Mouse (Mus musculus): ENCODE results near the gene Mrm1. TPM values are rescaled to one million over a fixed set of nuclear protein-coding genes. Genes with fewer than 3 reads are reported as not detected.

The Mrm1 gene
- polyA plus RNA-seq, 1 experiment from 2014 or later = 11.7 TPM

DNA sequence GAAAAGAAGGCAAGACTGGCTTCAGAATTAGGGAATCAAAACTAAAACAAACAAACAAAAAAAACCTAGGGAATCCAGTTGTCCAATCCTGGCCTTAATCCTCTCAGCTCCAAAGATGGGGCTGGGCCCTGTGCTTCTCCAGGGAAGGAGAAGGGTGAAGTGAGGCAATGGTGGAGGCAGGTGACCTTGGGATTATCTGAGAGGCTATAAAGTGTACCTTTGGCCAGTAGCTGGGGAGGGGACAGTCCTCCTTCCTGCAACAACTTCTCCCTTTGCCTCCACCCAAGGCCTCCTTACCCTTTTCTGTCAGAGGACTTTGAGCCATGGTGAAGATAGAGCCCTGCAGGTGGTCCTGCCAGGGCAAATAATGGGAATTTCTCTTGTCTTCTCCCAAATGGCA is 8.2 kb upstream of the Mrm1 start:
- Histone ChIP-seq H3K9me3 (no peaks in the 10 kb centered on the region), H3K9ac (replicated peaks) (no peak overlapping the region), H3K27ac (replicated peaks) (no peak overlapping the region), H3K4me2 (replicated peaks) (no peak overlapping the region; the same call in 1 of the 2 replicates), H3K4me3 (no peak overlapping the region), H3K4me1 (peaks cover 15% of the 10 kb centered on the region), H3K36me3 (peaks cover 24% of the 10 kb centered on the region), H3K27me3 (no peaks in the 10 kb centered on the region)
- ATAC-seq (ENCODE audit: low FRiP score, low read depth) = no peak

DNA sequence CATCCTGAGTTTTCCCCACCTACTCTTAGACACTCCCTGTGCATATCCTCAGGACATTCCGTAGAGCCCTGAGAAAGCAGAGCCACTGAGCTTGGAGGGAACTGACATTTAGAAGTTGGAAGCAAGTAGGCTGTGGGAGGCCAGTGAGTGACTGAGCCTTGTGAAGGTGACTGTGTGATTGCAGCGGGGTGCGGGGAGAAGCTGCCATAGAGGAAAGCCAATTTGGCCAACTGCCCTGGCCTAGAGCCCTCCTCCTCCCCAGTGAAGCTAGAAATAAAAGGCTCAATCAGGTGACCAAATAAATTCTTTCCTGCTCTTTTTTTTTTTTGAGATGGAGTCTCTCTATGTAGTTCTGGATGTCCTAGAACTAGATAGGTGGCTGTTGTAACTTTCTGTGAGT is 6.9 kb upstream of the Mrm1 start:
- Histone ChIP-seq H3K36me3 (peaks cover 11% of the 10 kb centered on the region; the same call in 1 of the 2 replicates), H3K4me3 (no peak overlapping the region)

DNA sequence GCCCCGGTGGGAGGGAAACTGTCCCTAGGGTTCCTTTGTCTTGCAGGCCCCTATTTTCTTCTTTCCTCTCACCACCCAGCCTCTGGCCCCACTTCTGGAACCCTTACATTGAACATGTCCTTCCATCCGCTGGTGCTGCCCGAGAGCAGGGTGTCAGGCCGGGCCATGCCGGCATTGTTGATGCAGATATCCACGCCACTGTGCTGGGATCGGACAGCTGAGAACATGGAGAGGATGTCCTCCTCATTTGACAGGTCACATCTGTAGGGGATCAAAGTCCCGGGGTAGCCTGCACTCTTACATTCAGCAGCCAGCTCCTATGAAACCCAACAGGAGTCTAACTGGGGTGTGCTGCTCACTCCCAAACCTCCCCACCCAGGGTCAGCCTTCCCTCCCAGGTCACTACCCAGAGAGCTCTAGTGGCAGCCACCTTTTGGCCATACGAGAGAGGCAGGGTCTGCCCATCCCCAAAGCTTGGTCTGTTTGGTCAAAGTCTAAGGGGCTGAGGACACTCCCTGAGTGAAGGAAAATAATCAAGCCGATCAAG is 6.0 kb upstream of the Mrm1 start:
- 0 out of 2 replicates have a peak, but pooled peaks cover 4% of the 10 kb centered on the region for H3K36me3 ChIP-seq
- H3K9ac ChIP-seq (replicated peaks) = no peak overlapping the region
- no peak for ATAC-seq (ENCODE audit: low FRiP score, low read depth)
- peaks cover 15% of the 10 kb centered on the region for H3K4me1 ChIP-seq
- H3K27ac ChIP-seq (replicated peaks) = no peak overlapping the region
- 91% methylated on average over 10 of the region's 10 CpGs for WGBS
- no peaks in the 10 kb centered on the region for H3K9me3 ChIP-seq
- no peaks in the 10 kb centered on the region; the same call in 1 of the 2 replicates for H3K27me3 ChIP-seq
- no peak overlapping the region for H3K4me2 ChIP-seq (replicated peaks)
- no peak overlapping the region for H3K4me3 ChIP-seq

More for the DNA sequence above, 6.9 kb upstream of the Mrm1 start:
- Histone ChIP-seq H3K9me3 (no peaks in the 10 kb centered on the region), H3K27me3 (no peaks in the 10 kb centered on the region), H3K4me2 (replicated peaks) (no peak overlapping the region), H3K27ac (replicated peaks) (no peak overlapping the region), H3K9ac (replicated peaks) (no peak overlapping the region), H3K4me1 (peaks cover 15% of the 10 kb centered on the region)
- 85% methylated on average over 3 of the region's 3 CpGs for WGBS
- ATAC-seq (ENCODE audit: low FRiP score, low read depth) = no peak

DNA sequence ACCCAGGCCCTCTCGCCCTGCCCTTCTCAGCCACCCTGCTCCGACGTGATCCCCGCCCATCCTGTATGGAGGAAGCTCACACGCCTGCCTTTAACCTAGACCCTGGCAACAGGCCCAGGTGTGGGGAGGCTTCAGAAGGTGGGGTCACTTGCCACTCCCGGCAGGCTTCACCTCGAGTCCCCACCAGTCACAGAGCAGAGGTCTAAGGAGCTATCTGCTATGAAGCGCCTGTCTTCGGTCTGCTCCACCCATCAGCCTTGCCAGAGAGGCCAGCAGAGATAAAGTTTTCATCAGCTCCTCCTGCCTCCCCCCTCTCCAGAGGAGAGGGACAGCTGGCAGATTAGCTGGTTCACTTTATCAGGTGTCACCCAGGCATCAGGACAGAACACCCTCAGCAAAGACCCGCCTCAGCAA is 4.2 kb upstream of the Mrm1 start:
- peaks cover 14% of the 10 kb centered on the region for H3K4me1 ChIP-seq
- H3K36me3 ChIP-seq = no peaks in the 10 kb centered on the region
- no peak for ATAC-seq (ENCODE audit: low FRiP score, low read depth)
- no peak overlapping the region for H3K4me3 ChIP-seq
- no peaks in the 10 kb centered on the region for H3K9me3 ChIP-seq
- WGBS = 70% methylated on average over 10 of the region's 10 CpGs
- no peak overlapping the region for H3K9ac ChIP-seq (replicated peaks)
- no peak overlapping the region for H3K4me2 ChIP-seq (replicated peaks)
- H3K27ac ChIP-seq (replicated peaks) = no peak overlapping the region
- H3K27me3 ChIP-seq = no peaks in the 10 kb centered on the region; the same call in 1 of the 2 replicates

DNA sequence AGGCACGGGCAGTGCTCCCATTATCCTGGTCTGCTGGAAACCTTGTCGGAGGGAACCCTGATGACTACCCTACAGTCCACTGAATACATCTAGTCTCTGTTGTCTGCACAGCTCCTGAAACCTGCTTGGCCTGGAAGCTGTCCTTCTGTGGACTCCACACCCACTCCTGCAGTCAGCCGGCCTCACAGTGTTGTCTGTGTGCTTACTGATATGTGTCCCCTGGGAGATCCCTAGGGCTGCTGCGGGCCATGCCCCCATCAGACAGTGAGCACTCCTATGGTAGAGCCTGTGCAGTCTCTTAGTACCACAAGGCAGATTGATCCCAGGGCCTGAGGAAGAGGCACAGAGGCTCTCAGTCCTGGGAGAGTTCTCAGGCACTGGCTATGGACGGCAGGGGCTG is 3.2 kb upstream of the Mrm1 start:
- H3K9me3 ChIP-seq = no peaks in the 10 kb centered on the region
- H3K27ac ChIP-seq (replicated peaks) = no peak overlapping the region
- H3K4me2 ChIP-seq (replicated peaks) = no peak overlapping the region
- no peak overlapping the region for H3K4me3 ChIP-seq
- 88% methylated on average over 5 of the region's 5 CpGs for WGBS
- no peak overlapping the region for H3K9ac ChIP-seq (replicated peaks)
- H3K4me1 ChIP-seq = peaks cover 10% of the 10 kb centered on the region
- H3K36me3 ChIP-seq = no peaks in the 10 kb centered on the region
- H3K27me3 ChIP-seq = no peaks in the 10 kb centered on the region; the same call in 1 of the 2 replicates
- ATAC-seq (ENCODE audit: low FRiP score, low read depth) = no peak

DNA sequence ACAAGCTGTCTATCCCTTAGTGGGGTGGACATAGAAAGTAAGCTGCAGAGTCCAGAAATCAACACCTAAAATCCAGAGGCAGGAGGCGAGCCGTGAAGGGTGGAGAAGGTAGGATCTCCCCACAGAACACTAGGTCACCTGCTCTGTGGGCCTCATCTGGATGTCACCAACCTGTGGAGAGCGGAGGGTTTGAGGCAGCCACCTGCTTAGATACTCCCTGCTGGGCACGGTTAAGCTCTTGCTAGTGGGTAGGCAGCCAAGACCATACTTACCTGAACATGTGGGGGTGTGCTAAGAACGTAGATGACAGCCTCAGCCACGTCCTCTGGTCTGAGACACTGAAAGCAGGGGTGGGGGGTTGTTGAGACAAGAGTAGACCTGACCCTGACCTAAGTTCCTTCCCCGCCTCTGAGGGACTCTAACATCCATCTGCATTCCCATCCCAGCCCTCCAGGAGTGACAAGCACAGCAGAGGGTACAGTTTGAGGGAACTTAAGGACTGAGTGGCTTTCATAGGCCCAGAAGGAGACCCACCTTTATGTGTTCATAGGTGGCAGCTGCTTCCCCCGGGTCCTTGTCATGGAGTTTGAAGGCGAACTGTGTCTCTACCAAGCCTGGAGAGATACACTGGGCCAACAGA is 1.9 kb upstream of the Mrm1 start:
- Histone ChIP-seq H3K27me3 (no peaks in the 10 kb centered on the region; the same call in 1 of the 2 replicates), H3K27ac (replicated peaks) (no peak overlapping the region), H3K9me3 (no peaks in the 10 kb centered on the region), H3K4me2 (replicated peaks) (no peak overlapping the region), H3K9ac (replicated peaks) (no peak overlapping the region), H3K4me3 (no peak overlapping the region), H3K36me3 (no peaks in the 10 kb centered on the region), H3K4me1 (peaks cover 10% of the 10 kb centered on the region)
- 82% methylated on average over 9 of the region's 9 CpGs for WGBS
- ATAC-seq (ENCODE audit: low FRiP score, low read depth) = no peak

DNA sequence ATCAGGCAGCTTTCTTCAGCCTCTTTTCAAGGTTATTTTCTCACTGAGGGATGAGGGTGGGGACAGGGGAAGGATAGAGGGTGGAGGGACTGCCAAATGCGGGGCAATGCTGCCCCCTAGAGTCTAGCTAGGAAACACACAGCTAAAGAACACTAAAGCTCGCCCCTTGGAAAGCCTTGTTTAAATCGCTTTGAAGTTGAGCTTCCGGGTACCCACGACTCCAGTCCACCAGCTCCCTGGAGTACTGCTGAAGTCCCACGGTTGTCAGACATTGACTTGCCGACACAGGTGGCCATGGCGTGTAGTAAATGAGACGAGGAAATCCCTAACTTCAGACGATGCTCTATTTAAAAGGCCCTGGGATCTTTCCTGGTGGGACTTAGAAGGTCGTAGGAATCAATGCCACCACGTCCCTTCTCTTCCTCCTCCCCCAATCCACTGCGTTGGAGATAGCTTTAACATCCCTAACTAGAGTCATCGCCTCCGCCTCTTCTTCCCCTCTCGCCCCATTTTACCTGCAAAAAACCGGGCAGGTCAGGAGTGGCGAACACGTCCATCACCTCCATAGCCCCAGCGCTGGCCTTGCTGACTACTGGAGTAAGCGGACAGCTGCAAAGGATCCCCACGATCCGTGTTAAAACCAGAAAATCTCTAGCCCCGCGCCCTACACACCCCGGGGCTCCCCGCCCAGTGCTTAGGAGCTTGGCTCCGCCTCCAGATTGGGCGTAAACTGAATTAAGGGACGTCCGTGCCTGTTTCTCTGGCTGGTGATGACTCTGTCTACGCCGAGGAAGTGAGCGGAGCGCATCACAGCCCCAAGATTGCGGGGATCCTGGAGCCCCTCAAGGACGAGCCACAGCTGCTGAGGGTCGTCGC is 992 bp downstream of the Mrm1 start:
- Histone ChIP-seq H3K36me3 (no peaks in the 10 kb centered on the region), H3K9ac (replicated peaks) (peak overlapping the region; percentile 63), H3K27ac (replicated peaks) (peak overlapping the region; percentile 69; the same call in 1 of the 2 replicates), H3K4me2 (replicated peaks) (peak overlapping the region; percentile 100), H3K4me3 (peak overlapping the region; percentile 73), H3K4me1 (peaks cover 10% of the 10 kb centered on the region), H3K27me3 (no peaks in the 10 kb centered on the region; the same call in 1 of the 2 replicates), H3K9me3 (no peaks in the 10 kb centered on the region)
- ATAC-seq (ENCODE audit: low FRiP score, low read depth) = peak; percentile 57
- WGBS = under 1% methylated on average over 39 of the region's 39 CpGs

DNA sequence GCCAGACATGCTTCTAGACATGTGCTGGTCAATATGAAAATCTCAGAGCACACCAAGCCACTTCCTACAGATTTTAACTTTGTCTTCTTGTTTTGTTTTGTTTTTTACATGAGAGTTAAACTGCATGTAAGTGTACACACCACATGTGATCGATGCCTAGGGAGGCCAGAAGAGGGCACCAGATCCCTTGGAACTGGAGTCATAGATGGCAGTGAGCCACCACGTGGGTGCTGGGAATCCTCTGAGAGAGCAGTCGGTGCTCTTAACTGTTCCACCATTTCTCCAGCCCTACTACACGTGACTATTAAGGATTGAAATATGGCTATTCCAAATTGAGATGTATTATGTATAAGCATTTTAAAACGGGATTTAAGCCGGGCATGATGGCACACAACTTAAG is 2.0 kb downstream of the Mrm1 start:
- no peak overlapping the region for H3K9ac ChIP-seq (replicated peaks)
- H3K9me3 ChIP-seq = no peaks in the 10 kb centered on the region
- H3K4me1 ChIP-seq = peaks cover 10% of the 10 kb centered on the region
- ATAC-seq (ENCODE audit: low FRiP score, low read depth) = no peak
- no peak overlapping the region for H3K4me2 ChIP-seq (replicated peaks)
- H3K27me3 ChIP-seq = no peaks in the 10 kb centered on the region; the same call in 1 of the 2 replicates
- no peak overlapping the region for H3K4me3 ChIP-seq
- no peak overlapping the region for H3K27ac ChIP-seq (replicated peaks)
- WGBS = 82% methylated on average over 6 of the region's 6 CpGs
- no peaks in the 10 kb centered on the region for H3K36me3 ChIP-seq

DNA sequence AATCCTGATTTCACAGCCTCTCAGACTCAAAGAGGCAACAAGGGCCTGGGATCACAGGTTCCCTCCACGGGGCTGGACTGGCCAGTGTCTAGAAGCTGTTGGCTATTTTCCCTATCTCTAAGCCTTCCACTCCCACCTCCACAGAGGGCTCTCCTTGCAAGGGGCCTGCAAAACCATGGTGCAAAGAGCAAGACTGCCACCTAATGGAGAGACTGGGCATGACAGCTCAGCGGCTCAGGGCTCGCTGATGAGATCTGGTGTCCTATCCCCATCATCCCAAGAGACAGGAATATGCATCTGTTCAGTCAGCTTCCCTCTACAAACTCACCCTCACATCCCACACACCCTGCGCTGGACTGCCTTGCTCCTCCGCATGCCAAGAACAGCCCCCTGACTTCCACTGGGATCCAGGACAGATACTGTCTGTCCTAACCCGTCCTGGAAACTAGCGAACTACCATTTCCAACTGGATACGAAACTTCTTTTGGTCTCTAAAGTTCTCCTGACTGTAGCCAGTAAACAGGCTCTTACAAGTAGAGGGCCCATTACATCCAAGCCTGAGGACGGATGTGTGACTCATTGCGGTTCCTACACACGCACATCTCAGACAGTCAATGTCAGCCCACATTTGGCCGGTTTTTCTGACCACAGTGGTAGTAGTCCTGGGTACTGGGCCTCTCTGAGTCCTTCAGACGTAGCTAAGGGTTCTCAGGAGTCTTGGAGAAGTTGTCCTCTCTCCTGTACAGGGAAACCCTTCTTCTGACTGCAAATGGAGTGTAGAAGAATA is 5.4 kb downstream of the Mrm1 start:
- no peaks in the 10 kb centered on the region for H3K9me3 ChIP-seq
- WGBS = 56% methylated on average over 13 of the region's 13 CpGs
- H3K27me3 ChIP-seq = no peaks in the 10 kb centered on the region
- H3K27ac ChIP-seq (replicated peaks) = no peak overlapping the region
- no peak overlapping the region for H3K9ac ChIP-seq (replicated peaks)
- no peak overlapping the region for H3K4me3 ChIP-seq
- no peaks in the 10 kb centered on the region for H3K36me3 ChIP-seq
- H3K4me2 ChIP-seq (replicated peaks) = no peak overlapping the region
- H3K4me1 ChIP-seq = peaks cover 6% of the 10 kb centered on the region
- ATAC-seq (ENCODE audit: low FRiP score, low read depth) = peak; percentile 53; the same call in 1 of the 2 replicates

DNA sequence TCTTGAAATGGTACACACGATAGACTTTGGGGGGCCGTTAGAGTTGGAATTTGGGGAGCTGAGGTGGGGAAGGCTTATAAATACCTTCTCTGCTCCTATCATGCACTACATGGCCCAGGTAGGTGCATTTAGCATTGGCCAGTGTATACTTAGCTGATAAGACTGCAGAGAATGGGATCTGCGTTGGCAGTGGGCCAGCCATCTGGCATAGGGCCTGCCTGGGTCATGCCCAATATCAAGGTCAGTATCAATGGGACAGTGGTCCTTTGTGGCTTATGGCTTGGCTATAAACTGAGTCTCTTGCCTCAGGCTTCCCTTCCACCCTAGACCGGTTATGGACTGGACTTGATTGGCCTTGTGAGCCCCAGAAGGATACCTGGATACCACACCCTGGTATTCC is 14.9 kb downstream of the Mrm1 start:
- ATAC-seq (ENCODE audit: low FRiP score, low read depth) = no peak
- H3K9ac ChIP-seq (replicated peaks) = no peak overlapping the region
- WGBS = 95% methylated on average over 4 of the region's 4 CpGs
- H3K4me1 ChIP-seq = no peaks in the 10 kb centered on the region
- H3K36me3 ChIP-seq = no peaks in the 10 kb centered on the region
- H3K27ac ChIP-seq (replicated peaks) = no peak overlapping the region
- H3K27me3 ChIP-seq = no peaks in the 10 kb centered on the region; the same call in 1 of the 2 replicates
- no peaks in the 10 kb centered on the region for H3K9me3 ChIP-seq
- no peak overlapping the region for H3K4me2 ChIP-seq (replicated peaks)
- no peak overlapping the region for H3K4me3 ChIP-seq

DNA sequence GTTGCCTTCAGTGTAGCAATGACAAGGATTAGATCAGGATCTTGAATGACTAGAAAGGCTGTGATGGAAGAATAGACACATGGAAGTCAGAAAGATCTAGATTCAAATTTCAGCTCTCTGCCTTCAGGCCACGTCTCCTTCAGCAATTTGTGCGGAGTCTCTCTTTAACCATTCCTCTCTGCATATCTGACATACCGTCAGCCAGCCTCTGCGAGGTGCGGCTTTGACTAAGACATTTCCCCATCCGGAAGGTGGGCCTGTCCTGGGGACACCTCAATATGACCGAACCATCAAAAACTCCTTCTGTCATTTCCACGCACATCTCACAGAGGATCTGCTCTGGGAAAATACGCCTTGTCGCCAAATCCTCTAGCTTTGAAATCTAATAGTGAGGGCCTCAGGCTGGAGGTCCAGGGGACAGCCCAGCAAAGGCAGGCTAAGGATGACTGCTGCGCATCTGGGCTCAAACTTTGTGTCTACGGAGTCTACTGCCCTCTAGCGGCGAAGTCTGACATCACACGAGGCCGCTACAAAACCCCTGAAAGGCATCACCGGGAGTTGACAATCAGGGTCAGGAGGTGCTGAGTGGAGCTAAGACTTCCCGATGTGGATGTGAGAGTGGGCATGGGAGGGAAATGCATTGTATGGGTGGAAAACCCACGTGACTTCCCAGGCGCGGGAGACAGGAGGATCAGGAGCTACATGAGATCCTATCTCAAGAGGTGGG is 21.5 kb downstream of the Mrm1 start:
- H3K9ac ChIP-seq (replicated peaks) = no peak overlapping the region
- no peak for ATAC-seq (ENCODE audit: low FRiP score, low read depth)
- peaks cover 13% of the 10 kb centered on the region for H3K4me1 ChIP-seq
- H3K4me2 ChIP-seq (replicated peaks) = no peak overlapping the region
- WGBS = 19% methylated on average over 21 of the region's 21 CpGs
- H3K27ac ChIP-seq (replicated peaks) = no peak overlapping the region
- H3K9me3 ChIP-seq = no peaks in the 10 kb centered on the region
- no peaks in the 10 kb centered on the region for H3K36me3 ChIP-seq
- no peak overlapping the region for H3K4me3 ChIP-seq
- peaks cover 27% of the 10 kb centered on the region for H3K27me3 ChIP-seq
